Mouse (Mus musculus) macrophage (primary cell): ENCODE measurements around the gene Pdcd2. TPM values are rescaled to one million over a fixed set of nuclear protein-coding genes. Genes with fewer than 3 reads are reported as not detected.
"Not testable (repeated sequence)": the region's sequence is repeated elsewhere in the genome, so short reads cannot be mapped to it uniquely, and the experiment has no call there.

Experiments
- H3K27ac ChIP-seq: fragments of 350-480 bp; formaldehyde crosslinking; 2 replicates; pipeline ENCODE4 v1.9.0; 2021
- H3K36me3 ChIP-seq: fragments of 350-480 bp; formaldehyde crosslinking; 2 replicates; pipeline ENCODE4 v1.9.0; 2021; ENCODE audit errors: inconsistent target
- H3K4me3 ChIP-seq: fragments of 350-480 bp; formaldehyde crosslinking; 2 replicates; pipeline ENCODE4 v1.9.0; 2021; ENCODE audit errors: inconsistent target
- H3K79me2 ChIP-seq: fragments of 350-480 bp; formaldehyde crosslinking; 2 replicates; pipeline ENCODE4 v1.9.0; 2021; ENCODE audit errors: inconsistent target
- WGBS: methylation state at CpG from one replicate; pipeline ENCODE4 v1.1.7; 2026; ENCODE audit warnings: inconsistent platforms; ENCODE audit not compliant: missing documents; 5-methylcytosine and 5-hydroxymethylcytosine counted together
- polyA plus RNA-seq: library from polyadenylated mRNA; stranded (reverse); fragments of 250-400 nt; gene quantifications from 3 replicates; pipeline ENCODE4 v1.2.4, GENCODE M21; 2018; ENCODE audit warnings: inconsistent platforms
- total RNA-seq, 78 experiments: library from RNA; depleted of rRNA; stranded (reverse); fragments of 250-400 nt; gene quantifications; 1 replicate in 9 of 78; 2 replicates in 24 of 78; 3 replicates in 43 of 78; 4 replicates in 2 of 78; pipeline ENCODE4 v1.2.4; 2018; ENCODE audit warnings: inconsistent platforms in 56 of 78

Pdcd2 gene
- total RNA-seq (2018; cell fraction: chromatin; rRNA removed) = 10 to 100 TPM in 17 of 26 experiments, 1 to 10 TPM in 9; 1.3 to 60.2 (median 13.1) TPM
- total RNA-seq (2018; cell fraction: cytosol; rRNA removed) = 10 to 100 TPM; 13.3 to 27.9 (median 19.9) TPM
- total RNA-seq (2018; cell fraction: nucleus; rRNA removed) = 10 to 100 TPM in 18 of 26 experiments, 1 to 10 TPM in 8; 3.0 to 34.6 (median 15.2) TPM
- 21.6 to 26.8 TPM (median 23.6 TPM) in 3 replicates for polyA plus RNA-seq

DNA sequence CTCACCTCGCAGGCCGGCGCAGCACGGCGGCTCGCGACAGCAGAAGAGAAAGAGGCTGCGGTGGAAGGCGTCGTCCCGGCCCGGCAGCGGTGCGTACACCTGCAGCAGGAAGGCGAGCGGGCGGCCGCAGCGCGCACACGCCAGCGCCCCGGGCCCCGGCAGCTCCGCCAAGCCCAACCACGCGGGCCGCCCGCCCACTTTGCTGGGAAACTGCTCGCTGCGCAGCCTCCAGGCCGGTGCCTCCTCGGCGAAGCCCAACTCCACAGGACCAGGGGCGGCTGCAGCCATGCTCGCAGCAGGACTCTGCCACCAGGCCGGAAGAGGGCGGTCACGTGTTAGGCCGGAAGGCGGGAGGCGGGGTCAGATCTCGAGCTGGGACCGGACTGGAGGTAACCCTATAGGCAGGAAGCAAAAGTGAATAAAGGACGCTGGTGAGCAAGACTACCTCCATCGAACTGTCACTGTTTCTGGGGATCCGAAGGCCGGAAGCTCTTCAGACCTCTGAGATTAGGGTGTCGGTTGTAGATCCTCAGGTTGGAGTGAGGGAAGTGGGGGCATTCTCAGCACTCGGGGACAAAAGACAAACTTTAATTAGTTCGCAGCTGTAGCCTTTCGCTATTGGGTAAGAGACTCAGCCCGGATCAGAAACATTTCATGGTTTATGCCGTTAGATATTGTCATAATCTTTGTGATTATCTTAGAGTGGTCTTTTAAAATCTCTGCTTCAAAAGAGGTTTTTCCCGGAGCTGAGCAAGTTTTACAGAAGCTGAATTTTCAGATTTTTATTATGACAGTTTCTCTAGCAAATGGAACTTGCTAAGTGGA lies at the start of gene Pdcd2:
TSS of gene Pdcd2 (minus strand) at position 316 of the 825 bp plus-strand sequence.
- H3K4me3 ChIP-seq = peak within 1 kb of the TSS; percentile 72
- peak within 1 kb of the TSS; percentile 70 for H3K27ac ChIP-seq
- H3K36me3 ChIP-seq = peaks cover 27% of the 10 kb centered on the region; the same call in 1 of the 2 replicates
- H3K79me2 ChIP-seq = peaks cover 7% of the 10 kb centered on the region
- under 1% methylated on average over 48 of the region's 55 CpGs for WGBS

DNA sequence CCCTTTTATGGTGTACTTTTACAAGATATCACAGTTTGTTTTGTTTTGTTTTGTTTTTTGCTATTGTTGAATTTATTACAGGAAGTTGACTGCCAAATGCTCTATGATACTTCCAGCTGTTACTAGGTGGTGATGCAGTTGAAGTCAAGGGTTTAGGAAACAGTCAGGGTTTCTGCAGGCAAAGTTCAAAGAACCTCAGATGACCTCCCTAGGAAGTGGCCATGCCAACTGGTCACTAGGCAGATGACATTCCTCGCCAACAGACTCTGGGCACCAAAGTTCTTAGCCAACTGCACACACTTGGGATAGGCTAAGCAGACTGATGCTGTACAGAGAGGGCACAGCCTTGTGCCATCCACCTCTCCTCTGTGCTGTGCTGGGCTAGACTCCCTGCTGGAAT lies 48.0 kb upstream of the Pdcd2 start:
- no peaks in the 10 kb centered on the region for H3K36me3 ChIP-seq
- 75% methylated on average over 1 of the region's 1 CpGs for WGBS
- H3K27ac ChIP-seq = no peak overlapping the region
- H3K79me2 ChIP-seq = no peaks in the 10 kb centered on the region
- H3K4me3 ChIP-seq = no peak overlapping the region

DNA sequence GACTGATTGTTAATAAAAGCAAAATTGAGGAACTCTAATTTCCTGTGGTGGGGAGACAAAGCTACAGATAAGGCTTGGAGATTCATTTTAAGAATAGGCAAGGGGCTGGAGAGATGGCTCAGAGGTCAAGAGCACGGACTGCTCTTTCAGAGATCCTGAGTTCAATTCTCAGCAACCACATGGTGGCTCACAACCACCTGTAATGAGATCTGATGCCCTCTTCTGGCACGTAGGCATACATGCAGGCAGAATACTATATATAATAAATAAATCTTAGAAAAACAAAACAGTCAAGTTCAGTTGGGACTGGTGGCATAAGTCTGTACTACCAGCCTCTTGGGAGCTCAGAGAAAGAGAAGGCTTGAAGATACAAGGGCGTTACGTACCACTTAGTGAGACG lies 39.8 kb upstream of the Pdcd2 start:
- WGBS = 72% methylated on average over 5 of the region's 5 CpGs
- Histone ChIP-seq H3K36me3 (no peaks in the 10 kb centered on the region), H3K4me3 (no peak overlapping the region), H3K27ac (no peak overlapping the region), H3K79me2 (no peaks in the 10 kb centered on the region)

- H3K36me3 ChIP-seq = no peaks in the 10 kb centered on the region
- H3K27ac ChIP-seq = peak overlapping the region; percentile 85
- 58% methylated on average over 11 of the region's 12 CpGs for WGBS
- H3K79me2 ChIP-seq = no peaks in the 10 kb centered on the region
- H3K4me3 ChIP-seq = peak overlapping the region; percentile 78
Observed at GRCm38 (mm10) chr17:15564928-15565300, 37.8 kb upstream of the Pdcd2 start.

DNA sequence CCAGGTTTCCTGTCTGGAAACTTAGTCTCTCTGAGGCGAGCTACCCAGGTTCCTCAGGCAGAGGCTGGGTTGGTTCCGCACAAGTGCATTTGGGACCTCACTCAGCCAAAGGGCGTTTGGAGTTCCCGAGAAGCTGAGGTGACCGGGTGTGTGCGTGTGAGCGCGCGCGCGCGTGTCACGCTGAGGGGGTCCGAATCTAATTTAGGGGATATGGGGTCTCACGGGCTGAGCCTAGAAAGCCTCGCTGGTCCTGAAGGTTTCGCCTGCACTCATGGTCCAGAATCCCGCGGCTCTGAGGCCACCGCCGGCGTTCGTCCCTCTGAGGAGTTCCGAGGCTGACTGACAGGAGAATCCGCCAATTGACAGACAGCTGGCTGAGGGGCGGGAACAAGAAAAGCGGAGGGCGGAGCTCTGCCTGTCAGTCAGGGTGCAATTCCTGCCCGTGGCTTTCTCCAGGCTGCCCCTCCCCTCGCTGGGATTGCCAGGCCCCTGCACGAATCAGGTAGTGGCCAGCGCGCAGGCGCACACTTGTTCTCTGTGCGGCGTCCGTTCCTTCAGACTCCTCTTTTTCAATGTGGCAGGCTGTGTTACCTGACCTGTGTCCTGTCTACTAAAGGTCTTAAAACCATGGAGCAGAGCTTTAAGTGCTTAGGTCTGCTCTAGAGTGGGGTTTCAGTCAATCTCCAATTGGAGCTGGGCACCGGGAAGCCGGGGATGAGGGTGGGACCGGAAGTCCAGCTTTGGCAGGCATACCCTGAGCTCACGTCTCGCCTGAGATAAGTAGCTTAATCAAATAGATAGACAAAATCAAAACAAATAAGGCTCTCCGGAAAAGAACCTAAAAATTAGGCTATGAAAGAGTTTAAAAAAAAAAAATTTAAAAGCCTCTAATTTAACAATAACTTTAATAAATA lies 37.2 kb upstream of the Pdcd2 start, which contains the start of gene Prdm9:
TSS of gene Prdm9 (minus strand) at position 341 of the 914 bp plus-strand sequence.
- Histone ChIP-seq H3K79me2 (no peaks in the 10 kb centered on the region), H3K27ac (peak within 1 kb of the TSS; percentile 85), H3K36me3 (no peaks in the 10 kb centered on the region), H3K4me3 (peak within 1 kb of the TSS; percentile 78)
- WGBS = under 1% methylated on average over 43 of the region's 43 CpGs

- H3K36me3 ChIP-seq = no peaks in the 10 kb centered on the region
- no peak overlapping the region for H3K27ac ChIP-seq
- WGBS = 100% methylated on average over 1 of the region's 2 CpGs
Observed at GRCm38 (mm10) chr17:15559946-15560345, 32.8 kb upstream of the Pdcd2 start.

GRCm38 (mm10) chr17:15549713-15550112 lies 22.6 kb upstream of the Pdcd2 start:
- Histone ChIP-seq H3K36me3 (no peaks in the 10 kb centered on the region), H3K4me3 (no peak overlapping the region), H3K79me2 (no peaks in the 10 kb centered on the region), H3K27ac (no peak overlapping the region)
- 94% methylated on average over 1 of the region's 1 CpGs for WGBS

More at GRCm38 (mm10) chr17:15559946-15560345, 32.8 kb upstream of the Pdcd2 start:
- no peak overlapping the region for H3K4me3 ChIP-seq
- no peaks in the 10 kb centered on the region for H3K79me2 ChIP-seq

GRCm38 (mm10) chr17:15546440-15546839 lies 19.3 kb upstream of the Pdcd2 start:
- Histone ChIP-seq H3K4me3 (no peak overlapping the region), H3K79me2 (no peaks in the 10 kb centered on the region), H3K27ac (no peak overlapping the region), H3K36me3 (no peaks in the 10 kb centered on the region)
- WGBS = 79% methylated on average over 4 of the region's 4 CpGs

GRCm38 (mm10) chr17:15543868-15544267 lies 16.8 kb upstream of the Pdcd2 start:
- WGBS = 93% methylated on average over 1 of the region's 4 CpGs
- not testable (repeated sequence) for H3K27ac ChIP-seq, H3K79me2 ChIP-seq, H3K36me3 ChIP-seq, H3K4me3 ChIP-seq

DNA sequence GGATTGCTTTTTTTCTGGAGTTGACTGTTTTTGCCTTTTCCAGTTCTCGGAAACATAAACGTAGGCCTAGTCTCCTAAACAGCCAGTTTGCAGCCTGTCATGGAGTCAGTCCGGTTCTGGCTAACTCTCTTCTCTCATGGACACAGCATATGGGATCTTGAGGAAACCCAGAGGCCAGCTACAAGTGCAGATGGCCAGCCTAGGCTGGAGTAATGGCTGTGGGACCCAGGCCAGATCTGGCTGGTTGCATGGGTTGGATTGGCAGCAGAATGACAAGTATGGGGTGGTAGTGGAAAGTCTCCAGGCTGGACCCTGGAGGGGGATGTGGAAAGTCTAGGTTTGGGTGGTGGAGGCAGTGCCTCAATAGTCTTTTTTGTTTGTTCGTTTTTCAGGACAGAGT lies 13.2 kb upstream of the Pdcd2 start:
- Histone ChIP-seq H3K79me2 (no peaks in the 10 kb centered on the region), H3K4me3 (no peak overlapping the region), H3K36me3 (no peaks in the 10 kb centered on the region), H3K27ac (no peak overlapping the region)
- WGBS = 89% methylated on average over 4 of the region's 4 CpGs

GRCm38 (mm10) chr17:15536457-15536904 lies 9.4 kb upstream of the Pdcd2 start:
- Histone ChIP-seq H3K4me3 (peak overlapping the region; percentile 22), H3K79me2 (no peaks in the 10 kb centered on the region), H3K36me3 (no peaks in the 10 kb centered on the region), H3K27ac (no peak overlapping the region)
- WGBS = 4% methylated on average over 31 of the region's 33 CpGs

- WGBS = 5% methylated on average over 8 of the region's 8 CpGs
- peak overlapping the region; percentile 22 for H3K4me3 ChIP-seq
- H3K36me3 ChIP-seq = no peaks in the 10 kb centered on the region
Observed at GRCm38 (mm10) chr17:15535943-15536342, 8.8 kb upstream of the Pdcd2 start.

GRCm38 (mm10) chr17:15535162-15535800 lies 8.2 kb upstream of the Pdcd2 start:
- Histone ChIP-seq H3K27ac (no peak overlapping the region), H3K36me3 (no peaks in the 10 kb centered on the region), H3K4me3 (peak overlapping the region; percentile 22), H3K79me2 (no peaks in the 10 kb centered on the region)
- WGBS = 59% methylated on average over 10 of the region's 11 CpGs

More at GRCm38 (mm10) chr17:15535943-15536342, 8.8 kb upstream of the Pdcd2 start:
- Histone ChIP-seq H3K79me2 (no peaks in the 10 kb centered on the region), H3K27ac (no peak overlapping the region)

- no peak overlapping the region for H3K4me3 ChIP-seq
- no peak overlapping the region for H3K27ac ChIP-seq
- H3K36me3 ChIP-seq = no peaks in the 10 kb centered on the region
- WGBS = 58% methylated on average over 5 of the region's 5 CpGs
- peaks cover 7% of the 10 kb centered on the region for H3K79me2 ChIP-seq
Observed at GRCm38 (mm10) chr17:15530141-15530540, 3.0 kb upstream of the Pdcd2 start.
